Mouse (Mus musculus) mature B cell (primary cell): ENCODE data around the gene Furin.

Experiments used
- in situ Hi-C: fragments of 300-500 bp; cut with MboI; formaldehyde crosslinking; loops from 2 replicates; pipeline ENCODE4 v1.14.3; 2019

The Furin gene

DNA sequence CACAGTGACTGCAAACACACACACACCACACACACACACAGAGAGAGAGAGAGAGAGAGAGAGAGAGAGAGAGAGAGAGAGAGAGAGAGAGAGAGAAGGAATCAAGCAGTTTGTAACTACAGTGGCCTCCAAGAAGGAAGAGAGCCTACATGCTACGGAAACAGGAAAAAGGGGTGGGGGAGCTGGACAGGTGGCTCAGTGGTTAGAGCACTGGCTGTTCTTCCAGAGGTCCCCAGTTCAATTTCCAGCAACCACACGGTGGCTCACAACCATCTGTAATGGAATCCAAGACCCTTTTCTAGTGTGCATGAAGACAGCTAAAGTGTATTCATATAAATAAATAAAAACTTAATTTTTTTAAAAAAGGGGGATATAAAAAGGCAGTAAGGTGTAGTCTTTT, 32.6 kb downstream of the Furin start:
- in situ Hi-C loops: loop anchor here (5.0 to 10.0 kb wide), 2 partner anchors 35 to 228 kb away; no protein-coding TSS in a partner anchor

DNA sequence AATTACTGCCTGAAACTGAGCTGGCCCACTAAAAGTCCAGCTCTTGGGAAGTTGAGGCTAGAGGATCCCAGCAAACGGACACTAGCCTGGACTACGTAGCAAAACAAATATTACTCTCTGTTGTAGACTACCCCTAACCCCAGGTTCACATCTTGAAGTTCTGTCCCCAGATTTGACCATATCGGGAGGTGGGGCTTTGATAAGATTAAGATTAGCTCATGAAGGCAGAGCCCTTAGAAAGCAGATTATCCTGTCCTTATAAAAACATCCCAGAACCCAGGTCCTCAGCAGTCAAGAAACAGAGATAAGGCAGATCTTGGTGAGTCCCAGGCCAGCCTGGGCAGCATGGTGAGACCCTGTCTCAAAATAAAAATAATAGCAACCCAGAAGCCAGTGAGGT, 33.1 kb downstream of the Furin start:
- in situ Hi-C loops: loop anchor here (5.0 to 10.0 kb wide), 2 partner anchors 35 to 227 kb away; no protein-coding TSS in a partner anchor

DNA sequence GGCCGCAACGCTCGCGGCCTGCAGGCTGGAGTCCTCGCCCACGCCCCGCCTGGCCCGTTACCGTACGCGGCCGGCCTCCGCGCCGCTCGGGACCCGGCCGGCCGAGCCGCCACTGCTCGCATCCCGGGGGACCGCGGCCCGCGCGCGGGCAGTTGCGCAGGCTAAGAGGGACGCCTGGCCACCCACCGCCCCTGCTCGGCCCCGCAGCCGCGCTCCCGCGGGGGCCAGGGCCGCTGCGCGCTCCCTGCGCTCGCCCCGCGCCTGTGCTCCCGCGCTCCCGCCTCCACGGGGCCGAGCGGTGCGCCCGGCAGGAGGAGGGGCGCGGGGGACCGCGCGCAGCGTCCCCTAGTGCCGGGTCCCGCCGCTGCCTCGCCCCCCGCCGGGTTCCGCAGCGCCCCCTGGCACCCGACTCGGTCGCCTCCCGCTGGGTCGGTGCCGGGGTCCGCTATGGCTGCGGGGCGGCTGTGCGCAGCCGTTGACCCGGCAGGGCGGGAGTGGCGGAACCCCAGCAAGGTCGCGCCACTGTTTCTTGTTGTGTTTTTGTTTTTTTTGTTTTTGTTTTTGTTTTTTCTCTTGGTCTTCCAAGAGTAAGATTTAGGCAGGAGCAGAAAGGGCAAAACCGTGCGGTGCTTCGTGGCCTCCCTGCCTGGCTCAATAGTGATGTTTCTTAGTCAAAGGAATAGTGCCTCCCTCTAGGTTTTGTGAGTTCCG, 34.0 kb downstream of the Furin start, which contains the start of gene Man2a2:
Gene Man2a2, minus strand, starts transcription at position 335 of the 711 bp plus-strand sequence.
- in situ Hi-C loops: loop anchor here (5.0 to 10.0 kb wide), 2 partner anchors 34 to 226 kb away; no protein-coding TSS in a partner anchor

DNA sequence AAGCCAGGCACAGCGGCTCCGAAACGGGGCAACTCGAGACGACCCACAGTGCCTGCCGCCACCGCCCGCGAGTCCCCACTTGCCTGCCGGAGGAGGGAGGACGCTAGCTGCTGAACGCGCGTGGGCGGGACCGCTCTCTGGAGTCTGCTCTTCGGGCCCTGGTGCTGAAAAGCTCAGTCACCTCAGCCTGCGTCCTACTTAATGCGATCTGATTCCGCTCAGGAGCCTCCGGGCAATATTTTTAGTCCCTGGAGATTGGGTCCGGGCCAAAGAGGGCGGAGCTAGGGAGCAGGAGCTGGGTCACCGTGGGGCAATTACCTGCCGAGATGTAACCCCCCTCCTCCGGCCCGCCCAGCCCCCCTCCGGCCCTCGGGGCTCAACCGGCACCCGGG, 34.6 kb downstream of the Furin start:
- in situ Hi-C loops: loop anchor here (5.0 to 10.0 kb wide), 2 partner anchors 33 to 226 kb away; no protein-coding TSS in a partner anchor

DNA sequence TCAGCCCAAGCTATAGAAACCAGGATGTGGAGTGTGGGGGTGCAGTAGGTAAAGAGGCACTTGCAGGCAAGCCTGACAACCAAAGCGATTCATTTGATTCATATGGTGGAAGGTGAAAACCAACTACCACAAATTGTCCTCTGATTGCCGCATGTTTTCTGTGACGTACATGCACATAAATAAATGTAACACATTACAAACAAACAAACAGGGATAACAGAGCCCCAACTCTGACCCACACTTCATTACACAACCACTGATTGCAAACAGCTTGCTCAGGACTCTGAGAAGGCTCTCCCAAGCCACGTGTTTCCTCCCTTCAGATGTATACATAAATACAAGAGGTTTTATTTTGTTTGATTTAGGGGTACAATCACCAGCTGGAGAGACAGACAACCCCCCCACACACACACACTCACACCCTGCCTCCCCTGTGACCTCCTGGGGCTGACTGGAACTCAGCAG, 35.2 kb downstream of the Furin start:
- in situ Hi-C loops: loop anchor here (5.0 to 10.0 kb wide), 2 partner anchors 33 to 225 kb away; no protein-coding TSS in a partner anchor

DNA sequence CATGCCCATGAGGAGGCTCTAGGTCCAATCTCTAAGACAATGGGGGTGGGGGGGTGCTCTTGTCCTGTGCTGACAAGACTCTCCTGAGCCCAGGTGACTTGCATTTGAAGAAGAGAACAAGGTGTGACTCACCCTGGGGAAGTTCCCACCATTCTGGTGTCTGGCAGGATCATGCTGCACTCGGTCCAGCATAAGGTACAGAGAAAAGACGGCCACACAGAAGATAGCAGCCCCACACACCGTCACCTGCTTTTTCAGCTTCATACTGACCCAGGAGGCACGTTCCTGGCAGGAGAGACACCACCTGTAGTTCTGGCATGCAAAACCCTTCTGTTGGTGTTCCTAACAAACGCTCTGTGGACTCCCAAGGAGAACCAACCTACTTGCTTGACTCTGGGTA, 35.8 kb downstream of the Furin start:
- in situ Hi-C loops: no loop called here

DNA sequence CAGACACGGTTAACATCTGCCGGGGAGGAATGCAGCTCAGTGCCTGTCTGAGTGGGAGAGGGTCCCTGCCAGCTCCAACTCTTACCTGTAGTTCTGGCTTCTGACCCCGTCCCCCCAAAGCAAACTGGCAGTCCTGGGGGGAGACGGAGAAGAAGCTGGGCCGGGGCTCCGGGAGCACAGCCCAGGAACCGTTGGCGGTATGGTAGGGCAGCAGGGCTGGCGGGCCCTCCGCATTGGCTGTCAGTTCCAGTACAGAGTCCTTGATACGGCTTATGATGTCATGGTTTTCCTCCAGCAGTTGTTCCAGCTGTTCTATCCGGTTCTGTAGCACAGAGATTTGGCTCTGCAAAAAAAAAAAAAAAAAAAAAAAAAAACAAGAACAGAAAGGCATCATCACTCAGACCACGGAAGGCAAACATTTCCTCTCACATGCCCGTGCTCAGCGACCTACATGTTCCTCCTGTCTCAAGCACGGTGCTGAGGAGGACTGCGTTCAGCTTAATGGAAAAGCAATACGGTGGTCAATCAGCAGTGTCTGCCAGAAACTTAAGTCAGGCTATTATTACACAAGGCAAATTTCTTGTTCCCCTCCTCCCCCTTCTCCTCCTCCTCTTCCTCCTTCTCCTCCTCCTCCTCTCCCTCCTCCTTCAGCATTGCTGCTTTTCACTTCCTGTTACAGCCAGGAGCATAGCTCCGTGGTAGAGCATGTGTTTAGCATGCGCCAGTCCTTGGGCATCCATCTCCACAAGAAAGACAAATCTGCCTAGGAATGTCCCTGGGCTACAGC, 36.4 kb downstream of the Furin start:
- in situ Hi-C loops: no loop called here

DNA sequence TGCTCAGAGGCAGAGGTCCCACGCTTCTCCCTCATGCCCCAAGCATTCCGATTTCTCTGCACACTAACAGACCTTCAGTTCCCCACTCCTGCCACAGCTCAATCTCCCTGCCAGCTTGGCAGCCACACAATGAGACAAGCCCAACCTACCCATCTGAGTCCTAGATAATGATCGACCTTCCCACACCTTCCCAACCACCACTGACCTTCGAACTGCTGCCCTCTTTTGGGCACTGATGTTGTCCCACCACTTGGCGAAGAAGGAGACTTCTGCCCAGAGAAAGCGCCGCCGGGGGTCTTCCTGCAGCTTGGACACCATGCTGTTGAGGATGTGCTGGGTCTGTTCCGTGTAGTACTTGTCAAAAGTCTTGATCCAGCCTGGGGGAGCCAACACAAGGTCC, 37.2 kb downstream of the Furin start:
- in situ Hi-C loops: no loop called here

DNA sequence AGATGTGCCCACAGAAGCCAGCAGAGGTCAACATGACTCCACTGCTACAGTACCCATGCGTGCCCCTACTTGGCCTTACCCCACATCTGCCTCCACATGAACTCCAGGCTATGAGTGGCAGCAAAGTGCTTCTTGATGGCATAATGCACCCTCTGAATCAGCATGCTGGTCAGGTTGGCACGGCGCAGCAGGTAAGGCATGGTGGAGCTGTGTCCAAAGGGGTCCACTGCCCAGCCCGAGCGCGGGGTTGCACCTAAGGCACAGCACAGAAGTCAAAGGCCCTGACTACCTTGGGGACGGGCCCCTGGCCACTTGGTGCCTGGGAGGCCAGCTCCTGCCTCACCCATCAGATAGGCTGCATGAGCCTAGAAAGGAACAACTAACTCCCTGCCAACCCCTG, 38.0 kb downstream of the Furin start:
- in situ Hi-C loops: no loop called here

DNA sequence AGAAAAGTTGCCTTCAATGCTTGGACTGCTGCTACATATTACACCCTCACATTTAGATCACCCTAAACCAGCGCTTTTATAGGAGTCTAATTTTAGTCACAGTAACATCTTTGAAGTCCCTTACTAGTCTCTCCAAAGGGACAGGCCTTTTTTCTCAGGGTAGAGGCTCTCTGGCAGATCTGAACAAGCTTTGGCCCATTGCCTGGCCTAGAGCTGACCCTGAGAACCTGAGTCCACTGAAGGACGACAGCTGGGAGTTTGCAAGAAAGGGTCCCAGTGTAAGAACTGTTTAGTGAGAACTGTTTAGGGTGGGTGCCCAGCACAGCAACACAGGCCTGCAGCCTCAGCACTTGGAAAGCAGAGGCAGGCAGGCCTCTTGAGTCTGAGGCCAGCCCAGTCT, 39.5 kb downstream of the Furin start:
- in situ Hi-C loops: no loop called here

DNA sequence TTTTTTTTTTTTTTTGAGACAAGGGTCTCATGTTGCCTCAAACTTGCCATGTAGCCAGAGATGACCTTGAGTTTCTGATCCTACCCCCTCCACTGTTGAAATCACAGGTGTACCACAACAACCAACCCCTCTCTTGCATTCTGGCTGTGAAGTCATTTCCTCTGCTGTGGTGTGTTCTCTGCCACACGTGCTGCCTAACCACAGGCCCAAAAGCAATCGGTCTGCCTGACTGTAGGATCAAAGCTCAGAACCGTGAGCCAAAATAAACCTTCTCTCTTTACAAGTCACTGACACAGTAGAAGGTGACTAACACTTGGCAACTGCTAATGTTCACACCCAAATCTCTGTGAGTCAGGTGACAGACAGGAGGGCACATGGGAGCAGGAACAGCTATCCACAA, 44.8 kb downstream of the Furin start:
- in situ Hi-C loops: no loop called here

DNA sequence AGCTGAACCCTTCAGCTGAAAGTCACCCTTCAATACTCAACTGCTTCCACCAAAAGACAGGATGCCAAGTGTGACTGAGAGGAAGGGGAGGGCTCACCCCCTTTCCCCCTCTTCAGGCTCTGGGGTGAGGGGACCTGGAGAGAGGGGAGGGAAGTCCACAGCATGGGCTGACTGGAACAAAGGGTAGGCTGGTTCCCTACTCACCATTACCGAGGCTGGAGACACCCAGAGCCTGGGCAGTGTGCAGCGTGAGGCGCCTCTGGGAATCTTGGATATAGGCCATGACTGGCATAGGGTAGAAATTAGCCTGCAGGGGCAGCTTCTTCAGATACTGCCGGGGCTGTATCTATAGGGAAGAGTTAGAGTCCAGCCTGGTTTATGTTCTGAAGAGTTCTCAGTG, 47.2 kb downstream of the Furin start:
- in situ Hi-C loops: no loop called here

DNA sequence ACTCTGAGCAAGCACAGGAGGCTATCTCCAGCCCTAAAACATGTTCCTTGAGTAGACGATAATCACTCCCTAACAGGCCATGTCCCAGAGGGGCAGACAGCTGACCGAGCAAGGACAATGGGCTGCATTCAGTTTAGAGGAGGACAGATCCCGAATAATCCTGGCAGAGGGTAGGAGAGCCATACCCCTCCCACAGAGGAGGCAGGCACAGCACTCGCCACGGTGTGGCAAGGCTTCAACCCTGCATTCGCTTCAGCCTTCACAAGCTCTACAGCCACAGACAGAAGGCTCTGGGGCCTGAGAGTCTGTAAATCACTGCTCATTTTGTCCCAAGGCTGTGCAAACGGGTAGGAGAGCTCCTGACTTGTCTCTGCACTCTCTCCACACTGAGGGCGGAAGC, 48.1 kb downstream of the Furin start:
- in situ Hi-C loops: no loop called here

DNA sequence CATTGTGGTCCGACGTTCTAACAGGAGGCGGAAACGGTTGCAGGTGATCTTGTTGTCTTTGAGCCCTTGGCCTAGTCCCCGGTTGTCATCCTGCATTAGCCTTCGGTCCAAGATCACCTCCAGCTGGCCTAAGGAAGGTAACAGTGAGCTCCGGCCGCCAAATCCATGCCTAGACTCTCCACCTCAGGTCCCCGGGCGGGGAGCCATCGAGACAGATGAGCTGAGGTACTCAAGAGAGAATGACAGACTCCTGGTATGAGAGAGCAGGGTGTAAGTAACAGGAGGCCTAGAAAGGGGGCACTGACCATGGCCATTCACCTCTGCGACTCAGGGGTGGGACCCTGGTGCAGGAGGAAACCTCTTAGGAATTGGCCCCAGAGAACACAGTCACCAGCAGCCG, 48.9 kb downstream of the Furin start:
- in situ Hi-C loops: no loop called here

DNA sequence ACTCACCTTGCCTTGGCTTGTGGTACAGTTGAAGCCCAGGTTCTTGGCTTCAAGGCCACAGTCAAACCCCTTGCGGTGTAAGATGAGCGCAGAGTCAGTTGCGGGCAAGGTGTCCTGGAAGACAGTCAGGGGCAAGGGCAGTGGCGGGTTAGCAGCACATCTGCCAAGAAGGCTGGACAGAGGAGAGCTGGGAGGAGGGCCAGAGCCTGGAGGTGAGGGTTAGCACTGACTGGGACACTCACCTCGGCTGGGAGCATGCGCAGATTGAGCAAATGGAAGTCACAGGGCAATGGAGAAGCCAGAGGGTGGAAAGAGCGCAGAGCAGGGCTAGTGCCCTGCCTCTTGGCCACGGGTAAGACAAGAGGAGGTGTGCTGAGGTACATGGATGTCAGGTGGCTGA, 52.3 kb downstream of the Furin start:
- in situ Hi-C loops: no loop called here

DNA sequence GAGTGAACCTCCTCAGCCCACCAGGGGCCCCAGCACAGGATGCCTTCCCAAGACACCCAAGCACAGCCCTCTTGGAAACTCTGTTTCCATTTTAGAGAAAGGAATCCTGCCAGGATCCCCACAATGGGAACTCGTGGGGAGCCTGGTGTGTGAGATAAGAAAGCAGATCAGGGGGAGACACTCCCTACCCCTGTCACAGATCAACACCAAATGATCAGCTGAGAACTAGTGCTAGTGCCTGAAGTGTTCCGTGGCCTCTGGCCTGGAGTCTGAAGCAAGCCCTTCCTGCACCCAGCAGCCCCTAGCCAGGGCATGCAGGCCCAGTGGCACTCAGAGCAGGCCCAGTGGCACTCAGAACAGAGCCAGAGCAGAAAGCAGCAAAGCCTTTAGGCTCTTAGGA, 54.4 kb downstream of the Furin start:
- in situ Hi-C loops: no loop called here

DNA sequence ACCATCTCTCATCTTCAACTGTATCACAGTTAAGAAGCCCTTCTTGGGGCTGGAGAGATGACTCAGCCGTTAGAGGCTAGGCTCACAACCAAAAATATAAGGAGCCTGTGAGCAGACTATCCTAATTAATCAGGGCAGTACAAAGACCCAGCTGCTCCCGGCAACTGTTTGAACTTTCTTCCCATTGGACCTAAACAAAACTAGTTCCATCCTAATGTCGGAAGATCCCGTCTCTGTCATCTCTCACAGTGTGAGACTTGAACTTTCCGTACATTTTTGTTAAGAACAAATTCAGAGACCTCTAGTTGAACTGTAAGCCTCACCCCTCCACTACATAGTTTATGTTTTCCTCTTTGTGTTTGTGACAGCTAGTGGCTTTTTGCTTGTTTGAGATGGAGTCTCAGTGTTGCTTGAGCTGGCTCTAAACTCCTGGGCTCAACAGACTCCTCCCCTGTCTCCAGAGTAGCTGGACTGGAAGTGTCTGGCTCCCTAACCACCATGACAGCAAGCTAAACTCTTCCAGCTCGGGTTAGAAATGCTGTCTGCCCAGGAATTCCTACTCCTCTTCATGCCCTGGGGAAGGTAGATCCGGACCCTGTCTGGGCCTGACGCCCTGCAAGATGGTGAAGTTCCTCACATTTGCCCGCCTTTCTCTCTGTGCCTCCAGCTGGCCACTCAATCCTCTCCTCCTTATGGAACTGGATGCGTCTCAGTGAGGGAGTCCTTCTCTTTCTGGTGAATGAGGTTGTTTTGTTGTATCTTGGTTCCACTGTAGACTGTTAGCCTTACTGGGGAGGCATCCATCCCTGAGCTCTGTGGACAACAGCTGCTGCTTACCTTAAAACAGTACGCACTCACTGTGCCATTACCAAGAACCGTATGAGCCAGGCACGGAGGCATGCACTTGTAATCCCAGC, 57.3 kb downstream of the Furin start:
- in situ Hi-C loops: no loop called here

DNA sequence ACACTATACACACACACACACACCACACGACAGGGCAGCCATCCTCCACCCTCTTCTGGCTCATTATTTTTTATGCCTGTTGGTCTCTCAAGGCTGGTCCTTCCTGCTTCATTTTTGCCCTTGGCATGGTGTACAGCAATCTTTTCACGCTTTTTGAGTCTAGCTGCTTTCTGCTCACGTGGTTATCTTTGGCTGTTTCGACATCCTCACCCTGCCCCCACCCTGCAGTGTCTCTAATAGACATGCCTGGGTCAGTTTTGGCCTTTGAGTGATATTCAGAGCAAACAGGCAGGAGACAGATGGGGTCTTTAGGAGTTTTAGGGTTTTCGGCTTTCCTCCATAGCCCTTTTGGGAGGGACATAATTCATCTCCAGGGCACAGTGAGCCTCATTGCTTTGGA, 58.4 kb downstream of the Furin start:
- in situ Hi-C loops: no loop called here

DNA sequence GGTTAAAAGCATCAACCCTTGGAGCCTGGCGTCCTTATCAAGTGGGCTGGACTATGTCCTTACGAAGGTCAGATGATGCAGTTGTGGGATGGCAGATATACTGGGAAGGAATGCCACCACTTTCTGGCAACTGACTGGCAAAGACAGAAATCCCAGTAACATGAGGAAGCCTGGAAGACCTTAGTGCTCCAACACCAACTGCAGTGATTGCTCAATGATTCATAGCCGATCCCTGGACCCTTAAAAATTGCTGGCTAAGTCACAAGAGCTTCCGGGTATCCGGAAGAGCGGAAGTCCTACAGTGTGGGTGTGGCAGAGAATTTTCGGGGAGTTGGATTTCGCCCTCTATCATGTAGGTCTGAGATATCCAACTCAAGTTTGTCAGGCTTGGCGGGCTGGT, 59.1 kb downstream of the Furin start:
- in situ Hi-C loops: no loop called here

DNA sequence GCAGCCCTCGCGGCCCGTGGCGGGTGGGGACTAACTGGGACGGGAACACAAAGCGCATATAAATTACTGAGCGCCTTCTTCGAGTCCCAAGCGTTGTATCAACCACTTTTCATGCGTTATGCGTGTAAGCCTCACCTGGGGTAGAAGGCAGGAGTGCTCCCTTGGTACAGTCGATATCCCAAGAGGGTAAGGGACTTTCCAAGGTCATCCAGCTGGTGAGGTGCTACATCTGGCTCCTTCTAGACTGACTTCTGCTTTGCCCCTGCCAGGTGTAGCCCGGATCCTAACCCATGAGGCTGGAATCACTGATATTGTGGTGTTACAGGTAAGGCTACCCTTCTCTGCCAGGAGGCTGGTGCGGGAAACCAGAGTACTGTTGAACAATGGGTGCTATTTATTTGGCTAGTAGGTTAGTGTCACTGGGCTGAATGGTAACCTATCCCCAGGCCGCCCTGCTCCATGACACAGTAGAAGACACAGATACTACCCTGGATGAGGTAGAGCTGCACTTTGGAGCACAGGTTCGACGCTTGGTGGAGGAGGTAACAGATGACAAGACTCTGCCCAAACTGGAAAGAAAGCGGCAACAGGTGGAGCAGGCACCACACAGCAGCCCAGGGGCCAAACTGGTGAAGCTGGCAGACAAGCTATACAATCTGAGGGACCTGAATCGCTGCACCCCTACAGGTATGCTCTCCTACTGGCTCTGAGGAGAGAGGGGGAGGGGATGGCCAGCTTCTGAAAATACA, 61.8 kb downstream of the Furin start:
- in situ Hi-C loops: no loop called here

DNA sequence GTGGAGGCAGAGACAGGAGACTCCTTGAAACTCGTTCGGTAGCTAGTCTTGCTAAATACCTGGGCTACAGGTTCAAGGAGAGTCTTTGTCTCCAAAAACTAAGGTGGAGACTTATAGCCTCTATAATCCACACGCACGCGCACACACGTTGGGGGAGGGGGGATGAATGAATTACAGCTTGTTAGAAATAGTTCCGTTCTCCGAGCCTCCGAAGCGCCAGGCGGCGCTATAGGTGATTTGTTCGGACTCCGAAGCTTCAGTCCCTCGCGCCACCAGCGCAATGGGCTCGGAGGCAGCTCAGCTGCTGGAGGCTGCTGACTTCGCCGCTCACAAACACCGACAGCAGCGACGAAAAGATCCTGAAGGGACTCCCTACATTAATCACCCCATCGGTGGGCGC, 62.4 kb downstream of the Furin start, which contains the start of gene Hddc3:
Gene Hddc3, plus strand, starts transcription at position 247 of the 400 bp plus-strand sequence.
- in situ Hi-C loops: no loop called here
